Mouse (Mus musculus) intestine, embryonic 16.5 days (tissue): ENCODE measurements around the gene Ssr1. TPM values are rescaled to one million over a fixed set of nuclear protein-coding genes. Genes with fewer than 3 reads are reported as not detected.

Experiments used
- polyA plus RNA-seq: library from polyadenylated mRNA; unstranded; fragments of >200 nt; fragmentation: Nextera tagmentation; extraction: Ambion mirVana; gene quantifications from 2 replicates; pipeline ENCODE4 v1.2.1, GENCODE M21; 2015

The Ssr1 gene
- polyA plus RNA-seq, 1 experiment from 2014 or later = 129 TPM

Other genes starting within 250 kb of the Ssr1 start
- gene Rreb1, start 215.8 kb downstream of the Ssr1 start, polyA plus RNA-seq = 13.7 and 14.8 TPM in 2 replicates
- 33.3 and 37.7 TPM in 2 replicates for gene Riok1, start 42.8 kb upstream of the Ssr1 start, polyA plus RNA-seq
- 0.89 and 0.93 TPM in 2 replicates for gene Cage1, start 42.9 kb upstream of the Ssr1 start, polyA plus RNA-seq
- gene Dsp, start 157.1 kb upstream of the Ssr1 start, polyA plus RNA-seq = 8.4 TPM in 2 replicates
- 27.3 and 30.9 TPM in 2 replicates for gene Snrnp48, start 210.7 kb upstream of the Ssr1 start, polyA plus RNA-seq